Mouse (Mus musculus) brain, embryonic 14.5 days (tissue): Measurements from ENCODE around the gene Zfp217.

Experiments
- CTCF ChIP-seq: fragments of 200-500 bp; IDR thresholded peaks from 2 replicates; pipeline ENCODE4 v1.5.1; 2012; ENCODE audit warnings: inconsistent platforms, mild to moderate bottlenecking, moderate library complexity, borderline replicate concordance; ENCODE audit not compliant: insufficient read depth, insufficient read length; ENCODE audit errors: extremely low read depth
- POLR2A ChIP-seq: fragments of 200-500 bp; IDR thresholded peaks from 2 replicates; pipeline ENCODE4 v1.6.1; 2012; ENCODE audit warnings: mild to moderate bottlenecking, inconsistent platforms, borderline replicate concordance; ENCODE audit not compliant: poor library complexity, insufficient read depth, insufficient read length, severe bottlenecking; ENCODE audit errors: extremely low read depth

GRCm38 (mm10) chr2:170058774-170059173, 89.1 kb downstream of the Zfp217 start:
- no peak for TF ChIP-seq POLR2A
- TF ChIP-seq CTCF: no peak
